Mouse (Mus musculus) midbrain, embryonic 15.5 days (tissue): ENCODE data around the gene Ccer2. TPM values are rescaled to one million over a fixed set of nuclear protein-coding genes. Genes with fewer than 3 reads are reported as not detected.

Experiments
- ATAC-seq: fragments of 200-750 bp; cut with Nextera tagmentation; replicated peaks from 2 replicates; pipeline ENCODE4 v1.8.0; 2017; ENCODE audit warnings: moderate TSS enrichment
- H3K27ac ChIP-seq: fragments of 300-500 bp; sonication (generic); 2 replicates; pipeline ENCODE4 v1.5.1; 2015; ENCODE audit warnings: mild to moderate bottlenecking, inconsistent platforms
- H3K27me3 ChIP-seq: fragments of 300-500 bp; sonication (generic); replicated peaks from 2 replicates; pipeline ENCODE4 v1.6.1; 2015; ENCODE audit warnings: inconsistent platforms
- H3K36me3 ChIP-seq: fragments of 300-500 bp; sonication (generic); replicated peaks from 2 replicates; pipeline ENCODE4 v1.6.1; 2015; ENCODE audit warnings: inconsistent platforms
- H3K4me1 ChIP-seq: fragments of 300-500 bp; sonication (generic); 2 replicates; pipeline ENCODE4 v1.6.1; 2015; ENCODE audit warnings: inconsistent platforms
- H3K4me2 ChIP-seq: fragments of 300-500 bp; sonication (generic); 2 replicates; pipeline ENCODE4 v1.6.1; 2015; ENCODE audit warnings: inconsistent platforms, mild to moderate bottlenecking, moderate library complexity
- H3K4me3 ChIP-seq: fragments of 300-500 bp; sonication (generic); 2 replicates; pipeline ENCODE4 v1.5.1; 2015; ENCODE audit warnings: mild to moderate bottlenecking, inconsistent platforms
- H3K9ac ChIP-seq: fragments of 300-500 bp; sonication (generic); 2 replicates; pipeline ENCODE4 v1.6.1; 2015; ENCODE audit warnings: mild to moderate bottlenecking, inconsistent platforms
- H3K9me3 ChIP-seq: fragments of 300-500 bp; sonication (generic); 2 replicates; pipeline ENCODE4 v1.6.1; 2016; ENCODE audit warnings: inconsistent platforms
- WGBS: fragments of 180-500 bp; shearing (Covaris S2); methylation state at CpG from one replicate; pipeline ENCODE4 v1.1.7; 2015; ENCODE audit warnings: mixed read lengths; 5-methylcytosine and 5-hydroxymethylcytosine counted together
- polyA plus RNA-seq: library from polyadenylated mRNA; unstranded; fragments of >200 nt; fragmentation: Nextera tagmentation; extraction: Ambion mirVana; gene quantifications from 2 replicates; pipeline ENCODE4 v1.2.1, GENCODE M21; 2015

The Ccer2 gene
- 0.36 and 0.50 TPM in 2 replicates for polyA plus RNA-seq

- Histone ChIP-seq H3K4me3 (peak within 1 kb of the TSS; percentile 10; the same call in 1 of the 2 replicates), H3K36me3 (peaks cover 15% of the 10 kb centered on the region), H3K9ac (peak within 1 kb of the TSS; percentile 28; the same call in 1 of the 2 replicates), H3K9me3 (no peaks in the 10 kb centered on the region), H3K27ac (no peak within 1 kb of the TSS), H3K27me3 (no peaks in the 10 kb centered on the region; the same call in 1 of the 2 replicates), H3K4me2 (peak within 1 kb of the TSS; percentile 42), H3K4me1 (peaks cover 6% of the 10 kb centered on the region; the same call in 1 of the 2 replicates)
- 0 out of 2 replicates have a peak, but pooled peaks have one; percentile 53 for ATAC-seq
- 3% methylated on average over 17 of the region's 17 CpGs for WGBS
These were observed at the start of gene Ccer2 for GRCm38 (mm10) chr7:28756079-28756478. Gene Ccer2, plus strand, starts transcription at chr7:28756174.

DNA sequence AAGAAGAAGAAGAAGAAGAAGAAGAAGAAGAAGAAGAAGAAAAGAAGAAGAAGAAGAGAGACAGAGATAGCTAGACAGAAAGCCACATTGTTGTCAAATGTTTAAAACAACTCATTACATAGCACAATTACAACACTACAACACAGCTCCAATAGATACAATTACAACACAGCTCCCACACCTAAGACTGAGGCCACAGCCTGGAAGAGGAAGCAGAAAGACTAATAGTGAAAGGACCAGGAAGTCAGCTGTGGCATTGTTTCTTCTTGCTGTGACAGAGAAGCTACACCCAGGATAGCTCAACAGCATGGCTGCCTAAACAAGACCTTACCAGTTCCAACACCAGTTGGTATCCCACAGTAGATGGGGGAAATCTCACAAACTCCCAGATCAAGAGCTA is 46.5 kb upstream of the Ccer2 start:
- no peak for ATAC-seq
- Histone ChIP-seq H3K4me2 (no peak overlapping the region), H3K9ac (no peak overlapping the region), H3K36me3 (no peaks in the 10 kb centered on the region), H3K9me3 (no peaks in the 10 kb centered on the region), H3K27me3 (no peaks in the 10 kb centered on the region), H3K27ac (no peak overlapping the region), H3K4me1 (no peaks in the 10 kb centered on the region), H3K4me3 (no peak overlapping the region)

GRCm38 (mm10) chr7:28710962-28711361 is 45.0 kb upstream of the Ccer2 start:
- Histone ChIP-seq H3K27me3 (no peaks in the 10 kb centered on the region), H3K4me2 (no peak overlapping the region), H3K27ac (no peak overlapping the region), H3K4me3 (no peak overlapping the region), H3K9me3 (no peaks in the 10 kb centered on the region), H3K9ac (no peak overlapping the region), H3K36me3 (no peaks in the 10 kb centered on the region), H3K4me1 (no peaks in the 10 kb centered on the region)
- ATAC-seq, result no peak
- 65% methylated on average over 3 of the region's 3 CpGs for WGBS

DNA sequence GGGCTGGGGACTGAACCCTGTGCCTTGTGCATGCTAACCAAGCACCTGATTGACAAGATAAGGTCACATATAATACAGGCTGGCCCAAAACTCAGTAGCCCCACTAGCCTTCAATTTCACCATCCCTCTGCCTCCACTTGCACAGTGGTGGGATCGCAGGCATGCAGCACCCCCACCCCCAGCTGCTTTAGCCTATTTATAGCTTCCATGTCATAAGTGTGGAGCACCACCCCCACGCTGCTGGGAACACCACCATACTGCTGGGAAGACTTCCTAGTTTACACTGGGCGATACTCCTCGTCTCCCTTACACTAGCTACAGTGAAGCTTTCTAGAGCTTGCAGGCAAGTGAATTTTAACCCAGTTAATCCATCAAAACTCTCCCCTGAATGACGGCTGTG is 41.3 kb upstream of the Ccer2 start:
- no peak overlapping the region for H3K9ac ChIP-seq
- no peak overlapping the region for H3K4me2 ChIP-seq
- H3K4me3 ChIP-seq, result no peak overlapping the region
- no peaks in the 10 kb centered on the region for H3K9me3 ChIP-seq
- no peak for ATAC-seq
- no peaks in the 10 kb centered on the region for H3K27me3 ChIP-seq
- no peak overlapping the region for H3K27ac ChIP-seq
- peaks cover 7% of the 10 kb centered on the region for H3K4me1 ChIP-seq
- H3K36me3 ChIP-seq, result no peaks in the 10 kb centered on the region
- WGBS, result 83% methylated on average over 5 of the region's 5 CpGs

DNA sequence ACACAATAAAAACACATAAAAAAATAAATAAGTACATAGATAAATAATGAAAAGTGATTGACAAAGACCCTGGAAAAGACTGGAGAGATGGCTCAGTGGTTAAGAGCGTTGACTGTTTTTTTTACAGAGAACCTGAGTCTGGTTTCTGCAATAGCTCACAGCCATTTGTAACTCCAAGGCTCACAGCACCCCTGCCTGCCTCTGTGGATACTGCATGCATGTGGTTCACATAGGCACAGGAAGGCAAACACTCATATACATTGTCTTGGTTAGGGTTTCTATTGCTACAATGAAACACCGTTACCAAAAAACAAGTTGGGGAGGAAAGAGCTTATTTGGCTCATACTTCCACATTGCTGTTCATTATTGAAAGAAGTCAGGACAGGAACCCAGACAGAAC is 40.4 kb upstream of the Ccer2 start:
- no peaks in the 10 kb centered on the region for H3K36me3 ChIP-seq
- H3K4me1 ChIP-seq, result peaks cover 7% of the 10 kb centered on the region
- H3K27ac ChIP-seq, result no peak overlapping the region
- H3K9me3 ChIP-seq, result no peaks in the 10 kb centered on the region
- H3K4me3 ChIP-seq, result no peak overlapping the region
- no peak for ATAC-seq
- H3K27me3 ChIP-seq, result no peaks in the 10 kb centered on the region
- no peak overlapping the region for H3K4me2 ChIP-seq
- WGBS, result 92% methylated on average over 2 of the region's 2 CpGs
- H3K9ac ChIP-seq, result no peak overlapping the region

DNA sequence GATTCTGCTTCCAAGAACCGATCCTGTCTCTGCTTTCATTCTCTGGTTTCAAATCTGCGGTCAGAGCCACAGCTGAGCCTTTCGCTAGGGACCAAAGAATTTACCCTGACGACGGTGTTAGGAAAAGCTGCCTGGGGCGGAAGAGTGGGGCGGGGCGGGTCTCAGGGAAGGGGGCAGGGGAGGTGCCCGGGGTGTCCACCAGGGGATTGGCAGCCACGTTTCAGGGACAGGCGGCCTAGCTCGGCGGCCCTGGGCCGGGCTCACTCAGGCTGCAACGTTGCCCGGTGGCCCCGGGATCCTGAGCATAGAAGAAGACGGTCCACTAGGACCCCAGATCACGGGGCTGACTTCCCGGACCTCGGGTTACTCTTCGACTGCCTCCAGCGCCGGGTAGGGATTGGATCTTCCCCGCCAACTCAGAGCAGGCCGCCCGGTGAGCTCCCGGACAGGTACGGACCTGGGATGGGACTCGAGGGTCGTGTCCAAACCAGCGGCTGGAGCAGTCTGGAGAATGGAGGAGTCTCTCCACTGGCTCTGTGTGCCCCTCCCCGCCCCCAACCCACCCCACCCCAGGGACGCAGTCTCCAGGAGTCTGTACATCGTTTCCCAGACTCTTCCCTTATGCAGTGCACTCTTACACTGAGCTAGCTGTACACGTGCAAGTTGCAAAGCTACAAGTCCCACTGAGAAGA is 39.2 kb upstream of the Ccer2 start, which contains the start of gene Fbxo17:
Fbxo17 (plus strand) TSS at position 215 of the 692 bp plus-strand sequence.
- 2% methylated on average over 36 of the region's 36 CpGs for WGBS
- peak within 1 kb of the TSS; percentile 38 for H3K4me3 ChIP-seq

GRCm38 (mm10) chr7:28717726-28718125 is 38.2 kb upstream of the Ccer2 start:
- Histone ChIP-seq H3K27me3 (no peaks in the 10 kb centered on the region), H3K4me3 (no peak overlapping the region), H3K4me2 (no peak overlapping the region), H3K36me3 (no peaks in the 10 kb centered on the region), H3K27ac (no peak overlapping the region), H3K9me3 (no peaks in the 10 kb centered on the region), H3K4me1 (peaks cover 7% of the 10 kb centered on the region), H3K9ac (no peak overlapping the region)
- ATAC-seq, result no peak
- WGBS, result 89% methylated on average over 10 of the region's 10 CpGs

More for the DNA sequence above, 39.2 kb upstream of the Ccer2 start, which contains the start of gene Fbxo17:
- Histone ChIP-seq H3K4me2 (peak within 1 kb of the TSS; percentile 71), H3K36me3 (no peaks in the 10 kb centered on the region), H3K27me3 (no peaks in the 10 kb centered on the region), H3K4me1 (peaks cover 7% of the 10 kb centered on the region), H3K27ac (no peak within 1 kb of the TSS), H3K9me3 (no peaks in the 10 kb centered on the region), H3K9ac (peak within 1 kb of the TSS; percentile 48)
- ATAC-seq, result peak; percentile 60

DNA sequence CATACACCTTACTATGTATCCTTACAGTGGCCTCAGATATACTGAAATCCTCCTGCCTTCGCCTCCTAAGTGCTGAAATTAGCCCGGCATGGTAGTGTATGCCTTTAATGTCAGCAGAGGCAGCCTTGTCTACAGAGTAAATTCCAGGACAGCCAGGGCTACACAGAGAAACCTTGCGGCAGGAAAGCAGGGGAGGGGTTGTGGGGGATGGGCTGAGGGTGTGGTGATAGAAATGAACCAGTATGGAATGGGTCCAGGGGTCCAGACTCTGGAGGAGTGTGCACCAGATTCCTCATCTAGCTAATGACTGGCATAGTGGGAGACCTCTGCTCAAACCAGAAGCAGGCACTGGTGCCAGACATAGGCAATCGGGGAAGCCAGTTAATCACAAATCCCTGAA is 36.8 kb upstream of the Ccer2 start:
- no peak overlapping the region for H3K4me3 ChIP-seq
- peaks cover 7% of the 10 kb centered on the region for H3K4me1 ChIP-seq
- H3K9me3 ChIP-seq, result no peaks in the 10 kb centered on the region
- H3K36me3 ChIP-seq, result no peaks in the 10 kb centered on the region
- no peak overlapping the region for H3K4me2 ChIP-seq
- no peak for ATAC-seq
- H3K27ac ChIP-seq, result no peak overlapping the region
- 69% methylated on average over 4 of the region's 4 CpGs for WGBS
- H3K27me3 ChIP-seq, result no peaks in the 10 kb centered on the region
- no peak overlapping the region for H3K9ac ChIP-seq

DNA sequence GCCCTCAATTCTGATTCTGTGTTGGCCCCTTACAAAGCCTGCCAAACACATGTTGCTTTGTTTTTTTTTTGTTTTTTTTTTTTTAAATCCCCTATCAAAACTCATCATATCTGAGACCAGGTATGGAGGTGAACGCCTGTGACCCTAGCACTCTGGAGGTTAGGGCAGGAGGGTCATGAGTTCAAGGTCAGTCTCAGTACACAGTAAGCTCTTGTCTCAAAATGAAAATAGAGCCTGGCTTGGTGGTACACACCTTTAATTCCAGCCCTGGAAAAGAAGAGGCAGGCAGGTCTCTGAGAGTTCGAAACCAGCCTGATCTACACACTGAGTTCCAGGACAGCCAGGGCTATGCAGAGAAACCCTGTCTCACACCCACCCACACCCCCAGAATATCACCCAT is 36.3 kb upstream of the Ccer2 start:
- Histone ChIP-seq H3K27me3 (no peaks in the 10 kb centered on the region), H3K4me2 (no peak overlapping the region), H3K27ac (no peak overlapping the region), H3K36me3 (no peaks in the 10 kb centered on the region), H3K9me3 (no peaks in the 10 kb centered on the region), H3K9ac (no peak overlapping the region), H3K4me3 (no peak overlapping the region), H3K4me1 (peaks cover 7% of the 10 kb centered on the region)
- ATAC-seq, result no peak
- WGBS, result 96% methylated on average over 2 of the region's 2 CpGs

GRCm38 (mm10) chr7:28720753-28721537 is 35.0 kb upstream of the Ccer2 start:
- WGBS, result 72% methylated on average over 3 of the region's 3 CpGs
- no peak overlapping the region for H3K4me3 ChIP-seq
- H3K4me2 ChIP-seq, result no peak overlapping the region
- no peaks in the 10 kb centered on the region for H3K36me3 ChIP-seq
- no peak for ATAC-seq
- peaks cover 7% of the 10 kb centered on the region for H3K4me1 ChIP-seq
- H3K9me3 ChIP-seq, result no peaks in the 10 kb centered on the region
- H3K27ac ChIP-seq, result no peak overlapping the region
- no peaks in the 10 kb centered on the region for H3K27me3 ChIP-seq
- no peak overlapping the region for H3K9ac ChIP-seq

GRCm38 (mm10) chr7:28722079-28722478 is 33.9 kb upstream of the Ccer2 start:
- Histone ChIP-seq H3K27ac (no peak overlapping the region), H3K4me1 (peaks cover 3% of the 10 kb centered on the region), H3K4me3 (no peak overlapping the region), H3K27me3 (no peaks in the 10 kb centered on the region), H3K36me3 (no peaks in the 10 kb centered on the region), H3K4me2 (no peak overlapping the region), H3K9ac (no peak overlapping the region), H3K9me3 (no peaks in the 10 kb centered on the region)
- ATAC-seq, result no peak
- whole genome bisulfite sequencing, result 95% methylated on average over 7 of the region's 7 CpGs

GRCm38 (mm10) chr7:28724613-28725012 is 31.4 kb upstream of the Ccer2 start:
- 90% methylated on average over 2 of the region's 2 CpGs for WGBS
- no peak overlapping the region for H3K4me3 ChIP-seq
- no peaks in the 10 kb centered on the region for H3K36me3 ChIP-seq
- no peak overlapping the region for H3K4me2 ChIP-seq
- H3K4me1 ChIP-seq, result peaks cover 3% of the 10 kb centered on the region
- H3K27me3 ChIP-seq, result no peaks in the 10 kb centered on the region
- ATAC-seq, result no peak
- no peak overlapping the region for H3K27ac ChIP-seq
- H3K9me3 ChIP-seq, result no peaks in the 10 kb centered on the region
- no peak overlapping the region for H3K9ac ChIP-seq
